Comparison of ENCODE assay signal across 9 mouse cellular contexts in the genomic region with DNA sequence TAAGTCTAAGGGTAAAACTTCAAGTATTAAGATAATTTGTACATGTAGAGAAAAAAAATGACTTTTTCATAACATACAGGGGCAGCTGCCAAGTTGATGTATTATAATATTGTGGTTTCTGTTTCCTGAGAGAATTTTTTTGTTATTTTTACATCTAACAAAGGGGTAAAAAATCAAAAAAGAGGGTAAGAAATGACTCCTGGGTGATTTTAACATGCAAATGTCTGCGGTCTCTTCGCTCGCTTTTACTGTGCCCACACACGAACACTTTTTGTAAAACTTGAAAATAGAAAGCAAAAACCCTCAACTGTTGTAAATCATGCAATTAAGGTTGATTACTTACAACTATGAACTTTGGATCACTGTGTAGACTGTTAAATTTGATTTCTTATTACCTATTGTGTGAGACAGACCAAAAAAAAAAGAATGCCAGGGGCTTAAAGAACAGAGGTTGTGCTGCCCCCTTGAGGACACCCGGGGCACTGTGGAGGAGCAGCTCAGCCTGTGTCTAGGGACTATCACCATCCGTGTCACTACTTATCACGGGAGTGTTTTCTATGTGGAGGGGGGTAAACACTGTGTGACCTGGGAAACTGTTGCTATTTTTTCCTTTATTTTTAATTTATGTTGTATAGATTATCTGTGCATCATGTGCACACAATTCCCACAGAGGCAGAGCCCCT. TPM values are rescaled to one million over a fixed set of nuclear protein-coding genes. Genes with fewer than 3 reads are reported as not detected.
DNase-seq lines count a peak whose midpoint lies in the region; ATAC-seq and TF ChIP-seq lines count a peak whose summit lies in the region.
"Had no signal": no experiment of that assay in that cellular context is flagged by ENCODE, and none has a peak within 500 bp of the region (broad histone marks: within the 10 kb centered on the region; RNA-seq: fewer than 3 reads in every experiment).

No protein-coding gene starts in this region.

- H3K27me3 ChIP-seq in forebrain, embryonic 10.5 days (ENCODE audit: poor library complexity, severe bottlenecking), result peaks cover 48% of the 10 kb centered on the region
- peaks cover 49% of the 10 kb centered on the region for H3K27me3 ChIP-seq in forebrain, embryonic 12.5 days
- H3K27me3 ChIP-seq in small intestine, adult 2 months (ENCODE audit: control insufficient read depth, insufficient read depth, low read length), result no peaks in the 10 kb centered on the region

- 54% methylated on average over 7 of the region's 7 CpGs for WGBS in forebrain, embryonic 10.5 days
- WGBS in forebrain, embryonic 12.5 days, result 48% methylated on average over 7 of the region's 7 CpGs
- 44% methylated on average over 7 of the region's 7 CpGs for WGBS in small intestine, adult 2 months

- no peak; the same call in 1 of the 2 replicates for ATAC-seq in forebrain, embryonic 12.5 days (ENCODE audit: low FRiP score)

- TF ChIP-seq POLR2A in small intestine, adult 2 months (IDR thresholded peaks at IDR 0.05; ENCODE audit: low read depth, low read length), result no peak

- H3K4me3 ChIP-seq in forebrain, embryonic 10.5 days, result no peak overlapping the region
- no peak overlapping the region for H3K4me3 ChIP-seq in forebrain, embryonic 12.5 days (replicated peaks)
- no peak overlapping the region for H3K4me3 ChIP-seq in ES-E14 (ENCODE audit: insufficient read depth in 1 of 2, low read depth in 1 of 2, low read length in 2 of 2, poor library complexity in 1 of 2, severe bottlenecking in 1 of 2)
- H3K4me3 ChIP-seq in small intestine, adult 2 months (ENCODE audit: low read depth, low read length), result no peak overlapping the region
- H3K4me3 ChIP-seq: limb, embryonic 13.5 days had no signal

- in situ Hi-C loops in ES-E14 (cut with MboI; ENCODE audit: low sequenced_read_pairs in 2 of 2, unreplicated experiment in 2 of 2), result no loop called here

- H3K27ac ChIP-seq in forebrain, embryonic 10.5 days, result no peak overlapping the region
- H3K27ac ChIP-seq in forebrain, embryonic 12.5 days, result no peak overlapping the region
- no peak overlapping the region for H3K27ac ChIP-seq in ES-E14 (ENCODE audit: insufficient read depth, low read depth, low read length, poor library complexity, severe bottlenecking)
- H3K27ac ChIP-seq in small intestine, adult 2 months (ENCODE audit: insufficient read depth, low read depth, low read length), result peak overlapping the region; percentile 24; the same call in 1 of the 2 replicates
- H3K27ac ChIP-seq: limb, embryonic 13.5 days had no signal

- no peaks in the 10 kb centered on the region for H3K9me3 ChIP-seq in forebrain, embryonic 10.5 days
- H3K9me3 ChIP-seq in forebrain, embryonic 12.5 days, result no peaks in the 10 kb centered on the region
- no peaks in the 10 kb centered on the region for H3K9me3 ChIP-seq in ES-E14 (ENCODE audit: control insufficient read depth, insufficient read depth, low read depth, low read length)
- H3K9me3 ChIP-seq: limb, embryonic 13.5 days had no signal

- DNase-seq in forebrain, embryonic 10.5 days (ENCODE audit: extremely low spot score, low spot score), result peak; percentile 58
- DNase-seq in ES-E14 (ENCODE audit: low read depth, low spot score), result no peak
- DNase-seq in cerebellum, adult 8-10 months, result peak; percentile 89
- peak; percentile 46 to 79 for DNase-seq in frontal cortex, postnatal 14 days (ENCODE audit: low spot score in 2 of 2)
- peak; percentile 77 to 85 for DNase-seq in kidney, postnatal 25 days
- peak; percentile 82 for DNase-seq in lung, postnatal 14 days

- no peaks in the 10 kb centered on the region for H3K36me3 ChIP-seq in forebrain, embryonic 10.5 days (replicated peaks)
- no peaks in the 10 kb centered on the region for H3K36me3 ChIP-seq in forebrain, embryonic 12.5 days (replicated peaks)
- no peaks in the 10 kb centered on the region for H3K36me3 ChIP-seq in ES-E14 (ENCODE audit: control insufficient read depth, insufficient read depth, low read length, poor library complexity, severe bottlenecking)
- peaks cover 67% of the 10 kb centered on the region for H3K36me3 ChIP-seq in small intestine, adult 2 months (ENCODE audit: control insufficient read depth, insufficient read depth, low read length)
- H3K36me3 ChIP-seq: limb, embryonic 13.5 days had no signal

- peaks cover 5% of the 10 kb centered on the region; the same call in 1 of the 2 replicates for H3K4me1 ChIP-seq in forebrain, embryonic 10.5 days
- H3K4me1 ChIP-seq in forebrain, embryonic 12.5 days, result no peaks in the 10 kb centered on the region
- H3K4me1 ChIP-seq in ES-E14 (ENCODE audit: control insufficient read depth in 2 of 2, insufficient read depth in 2 of 2, low read length in 2 of 2, poor library complexity in 1 of 2), result 0 out of 4 replicates have a peak, but pooled peaks cover 0 to 2% of the 10 kb centered on the region in 2 experiments
- H3K4me1 ChIP-seq in small intestine, adult 2 months (ENCODE audit: control insufficient read depth, insufficient read depth, insufficient read length, low read length), result no peaks in the 10 kb centered on the region
- H3K4me1 ChIP-seq: limb, embryonic 13.5 days had no signal

- TF ChIP-seq CTCF in small intestine, adult 2 months (IDR thresholded peaks at IDR 0.05; ENCODE audit: extremely low read depth, insufficient read length, insufficient replicate concordance, low read depth, low read length), result peak; percentile 72; the same call in 1 of the 2 replicates

- no peak overlapping the region for H3K4me2 ChIP-seq in forebrain, embryonic 12.5 days
- H3K4me2 ChIP-seq: limb, embryonic 13.5 days had no signal

- H3K9ac ChIP-seq in forebrain, embryonic 12.5 days, result no peak overlapping the region
- H3K9ac ChIP-seq in ES-E14 (ENCODE audit: insufficient read depth, low read depth, low read length, poor library complexity, severe bottlenecking), result no peak overlapping the region
- H3K9ac ChIP-seq: limb, embryonic 13.5 days had no signal

TF ChIP-seq in ES-E14, 5 proteins besides CTCF, POLR2A, EP300 and RAD21:
- TF ChIP-seq CHD2 (IDR thresholded peaks at IDR 0.05; ENCODE audit: low read depth, low read length), result no peak
- TF ChIP-seq ZNF384 (IDR thresholded peaks at IDR 0.05; ENCODE audit: low read depth, low read length), result peak; percentile 95
- TF ChIP-seq ZC3H11A (IDR thresholded peaks at IDR 0.05; ENCODE audit: borderline replicate concordance, low read depth, low read length), result no peak

RNA-seq across cellular contexts. Expression of gene Myh14, which starts 23.5 kb away (rescaled TPM):
- 1.5 and 1.8 TPM in 2 replicates for polyA plus RNA-seq in forebrain, embryonic 10.5 days (2016; fragmentation: Nextera tagmentation; extraction: Ambion mirVana)
- 2.1 and 2.3 TPM in 2 replicates for polyA plus RNA-seq in forebrain, embryonic 12.5 days (2016; fragmentation: Nextera tagmentation; extraction: Ambion mirVana)
- total RNA-seq in ES-E14 (2012; rRNA removed), result 7.0 and 9.8 TPM in 2 replicates
- 196 and 563 TPM in 2 replicates for polyA plus RNA-seq in small intestine, adult 2 months (2012; rRNA removed)

RNA-seq across cellular contexts. Expression of gene Kcnc3, which starts 56.7 kb away (rescaled TPM):
- polyA plus RNA-seq in forebrain, embryonic 10.5 days (2016; fragmentation: Nextera tagmentation; extraction: Ambion mirVana), result 0.80 and 0.84 TPM in 2 replicates
- polyA plus RNA-seq in forebrain, embryonic 12.5 days (2016; fragmentation: Nextera tagmentation; extraction: Ambion mirVana), result 1.7 and 1.9 TPM in 2 replicates
- 9.5 and 12.4 TPM in 2 replicates for total RNA-seq in ES-E14 (2012; rRNA removed)
- polyA plus RNA-seq in small intestine, adult 2 months (2012; rRNA removed), result 3.1 and 3.4 TPM in 2 replicates

Comparison
In these comparisons a context has a peak if more than half of its experiments do, and no peak if none do; other contexts are left out.
1. RNA of gene Myh14, which starts 23.5 kb away (polyA plus RNA-seq): 196 to 563 TPM in small intestine, adult 2 months; 2.1 to 2.3 TPM in forebrain, embryonic 12.5 days and 1.5 to 1.8 TPM in forebrain, embryonic 10.5 days; every median in the first group is over 10 times any median in the second.